In genomic region chr7:30456911-30457628, GRCm38 (mm10) we compare ENCODE assay signal across 10 mouse cellular contexts. TPM values are rescaled to one million over a fixed set of nuclear protein-coding genes. Genes with fewer than 3 reads are reported as not detected.
DNase-seq lines count a peak whose midpoint lies in the region; ATAC-seq lines count a peak whose summit lies in the region.
"Had no signal": no experiment of that assay in that cellular context is flagged by ENCODE, and none has a peak within 500 bp of the region (broad histone marks: within the 10 kb centered on the region; RNA-seq: fewer than 3 reads in every experiment).

No protein-coding gene starts in this region.

- DNase-seq in heart, postnatal 25 days (ENCODE audit: low spot score) = no peak
- DNase-seq in ZHBTc4 (ENCODE audit: low read depth, low spot score) = peak; percentile 41
- peak; percentile 12 for DNase-seq in heart, postnatal 4 days
- DNase-seq in adrenal gland, postnatal 14 days = no peak
- no peak for DNase-seq in urinary bladder, postnatal 14 days (ENCODE audit: low spot score)
- no peak for DNase-seq in lung, postnatal 4 days
- DNase-seq: lung, adult 18-20 months had no signal

- H3K9me3 ChIP-seq in heart, embryonic 13.5 days = no peaks in the 10 kb centered on the region
- H3K9me3 ChIP-seq in midbrain, embryonic 15.5 days = no peaks in the 10 kb centered on the region

- peaks cover 17% of the 10 kb centered on the region for H3K4me1 ChIP-seq in heart, embryonic 13.5 days
- peaks cover 31% of the 10 kb centered on the region for H3K4me1 ChIP-seq in midbrain, embryonic 15.5 days

- under 1% methylated on average over 31 of the region's 31 CpGs for WGBS in heart, embryonic 13.5 days
- under 1% methylated on average over 31 of the region's 31 CpGs for WGBS in midbrain, embryonic 15.5 days

- intact Hi-C loops in heart, postnatal 25 days (cut with DNase I) = no loop called here

- H3K4me2 ChIP-seq in heart, embryonic 13.5 days = peak overlapping the region; percentile 46
- H3K4me2 ChIP-seq in midbrain, embryonic 15.5 days = peak overlapping the region; percentile 49

- H3K9ac ChIP-seq in heart, embryonic 13.5 days = no peak overlapping the region
- peak overlapping the region; percentile 18; the same call in 1 of the 2 replicates for H3K9ac ChIP-seq in midbrain, embryonic 15.5 days

- H3K36me3 ChIP-seq in heart, embryonic 13.5 days = no peaks in the 10 kb centered on the region
- H3K36me3 ChIP-seq in midbrain, embryonic 15.5 days (replicated peaks) = no peaks in the 10 kb centered on the region

- H3K4me3 ChIP-seq in heart, embryonic 13.5 days = peak overlapping the region; percentile 27
- H3K4me3 ChIP-seq in midbrain, embryonic 15.5 days = peak overlapping the region; percentile 30

- no peak for ATAC-seq in heart, embryonic 13.5 days (ENCODE audit: extremely low read depth, insufficient number of reproducible peaks, low FRiP score, low TSS enrichment)
- ATAC-seq in midbrain, embryonic 15.5 days (replicated peaks) = no peak; the same call in 1 of the 2 replicates

- no peak overlapping the region for H3K27ac ChIP-seq in heart, embryonic 13.5 days (replicated peaks)
- H3K27ac ChIP-seq in midbrain, embryonic 15.5 days = no peak overlapping the region

- H3K27me3 ChIP-seq in heart, embryonic 13.5 days (replicated peaks) = peaks cover 100% of the 10 kb centered on the region
- H3K27me3 ChIP-seq in midbrain, embryonic 15.5 days (replicated peaks) = peaks cover 81% of the 10 kb centered on the region

RNA-seq across cellular contexts. Expression of gene Kirrel2, which starts 0.4 kb away (rescaled TPM):
- polyA plus RNA-seq in heart, embryonic 13.5 days (2015; fragmentation: Nextera tagmentation; extraction: Ambion mirVana) = 0.45 and 0.49 TPM in 2 replicates
- total RNA-seq in heart, postnatal 25 days (2021) = not detected
- total RNA-seq in heart, postnatal 4 days (2021) = under 1 TPM in 1 of 2 experiments, not detected in 1; 0.34 TPM
- 1.3 and 2.7 TPM in 2 replicates for polyA plus RNA-seq in midbrain, embryonic 15.5 days (2015; fragmentation: Nextera tagmentation; extraction: Ambion mirVana)
- total RNA-seq in adrenal gland, postnatal 14 days (2021) = not detected in 2 replicates
- total RNA-seq: hematopoietic stem cell, adult 5-6 weeks had no signal

RNA-seq across cellular contexts. Expression of gene Nphs1, which starts 1.0 kb away (rescaled TPM):
- 0.12 TPM in 1 of 2 replicates, not detected in the other for polyA plus RNA-seq in heart, embryonic 13.5 days (2015; fragmentation: Nextera tagmentation; extraction: Ambion mirVana)
- not detected for total RNA-seq in heart, postnatal 25 days (2021)
- total RNA-seq in heart, postnatal 4 days (2021) = not detected
- polyA plus RNA-seq in midbrain, embryonic 15.5 days (2015; fragmentation: Nextera tagmentation; extraction: Ambion mirVana) = 0.41 and 0.61 TPM in 2 replicates
- total RNA-seq in adrenal gland, postnatal 14 days (2021) = 0.11 TPM in 1 of 2 replicates, not detected in the other

RNA-seq across cellular contexts. Expression of gene Aplp1, which starts 11.7 kb away (rescaled TPM):
- polyA plus RNA-seq in heart, embryonic 13.5 days (2015; fragmentation: Nextera tagmentation; extraction: Ambion mirVana) = 26.8 and 29.5 TPM in 2 replicates
- 1 to 10 TPM; 3.5 TPM for total RNA-seq in heart, postnatal 25 days (2021)
- total RNA-seq in heart, postnatal 4 days (2021) = 1 to 10 TPM; 6.0 to 7.4 TPM
- polyA plus RNA-seq in midbrain, embryonic 15.5 days (2015; fragmentation: Nextera tagmentation; extraction: Ambion mirVana) = 790 and 817 TPM in 2 replicates
- total RNA-seq in adrenal gland, postnatal 14 days (2021) = 21.3 and 28.3 TPM in 2 replicates
- total RNA-seq: hematopoietic stem cell, adult 5-6 weeks had no signal

RNA-seq across cellular contexts. Expression of gene Nfkbid, which starts 35.5 kb away (rescaled TPM):
- polyA plus RNA-seq in heart, embryonic 13.5 days (2015; fragmentation: Nextera tagmentation; extraction: Ambion mirVana) = 1.2 and 1.4 TPM in 2 replicates
- under 1 TPM; 0.20 to 0.47 TPM for total RNA-seq in heart, postnatal 25 days (2021)
- total RNA-seq in heart, postnatal 4 days (2021) = 1 to 10 TPM in 1 of 2 experiments, under 1 TPM in 1; 0.43 to 1.3 TPM
- 2.4 and 2.8 TPM in 2 replicates for polyA plus RNA-seq in midbrain, embryonic 15.5 days (2015; fragmentation: Nextera tagmentation; extraction: Ambion mirVana)
- 2.8 and 3.9 TPM in 2 replicates for total RNA-seq in adrenal gland, postnatal 14 days (2021)

RNA-seq across cellular contexts. Expression of gene Prodh2, which starts 36.4 kb away (rescaled TPM):
- polyA plus RNA-seq in heart, embryonic 13.5 days (2015; fragmentation: Nextera tagmentation; extraction: Ambion mirVana) = 0.13 and 1.0 TPM in 2 replicates
- not detected for total RNA-seq in heart, postnatal 25 days (2021)
- not detected for total RNA-seq in heart, postnatal 4 days (2021)
- not detected in 2 replicates for polyA plus RNA-seq in midbrain, embryonic 15.5 days (2015; fragmentation: Nextera tagmentation; extraction: Ambion mirVana)
- 2.6 and 33.4 TPM in 2 replicates for total RNA-seq in adrenal gland, postnatal 14 days (2021)
- total RNA-seq: hematopoietic stem cell, adult 5-6 weeks had no signal

Comparison
In these comparisons a context has a peak if more than half of its experiments do, and no peak if none do; other contexts are left out.
1. DNase-seq: peak in ZHBTc4 (single experiment) and heart, postnatal 4 days (single experiment); none in heart, postnatal 25 days (single experiment), adrenal gland, postnatal 14 days (single experiment), urinary bladder, postnatal 14 days (single experiment) and lung, postnatal 4 days (0 of 2).